Comparison of ENCODE assay signal across 11 mouse cellular contexts in the genomic region with DNA sequence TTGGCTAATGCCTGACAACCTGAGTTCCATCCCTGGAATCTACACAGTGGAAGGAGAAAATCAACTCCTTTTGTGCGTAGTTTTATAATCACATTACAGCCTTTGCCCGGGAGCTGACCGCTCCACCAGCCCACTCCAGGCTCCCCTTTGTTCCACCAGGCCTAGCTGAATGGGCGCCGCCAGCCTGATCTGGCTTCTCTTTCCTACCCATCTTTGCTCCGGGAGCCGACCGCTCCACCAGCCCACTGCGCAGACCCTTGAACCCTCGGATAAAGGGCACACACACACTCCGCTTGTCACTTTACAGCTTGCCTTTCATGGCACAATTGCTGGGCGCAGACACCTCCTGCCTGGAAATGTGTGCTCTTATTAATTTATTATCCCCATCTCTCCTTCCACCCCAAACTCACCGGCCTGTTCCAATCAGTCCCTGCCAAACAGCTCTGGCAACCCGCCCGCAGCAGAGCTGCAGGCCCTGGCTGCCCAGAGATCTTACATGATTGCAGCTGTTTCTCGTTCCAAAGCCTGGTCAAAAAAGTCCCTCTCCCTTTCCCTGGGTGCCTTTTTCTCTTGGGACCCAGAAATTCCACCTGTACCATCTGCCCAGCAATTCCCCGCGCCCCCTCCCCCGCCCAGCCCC. TPM values are rescaled to one million over a fixed set of nuclear protein-coding genes. Genes with fewer than 3 reads are reported as not detected.
A peak's percentile ranks its signal among the peaks of the same experiment; 100 is the strongest.
DNase-seq lines count a peak whose midpoint lies in the region; ATAC-seq lines count a peak whose summit lies in the region.
"Had no signal": no experiment of that assay in that cellular context is flagged by ENCODE, and none has a peak within 500 bp of the region (broad histone marks: within the 10 kb centered on the region; RNA-seq: fewer than 3 reads in every experiment).

No protein-coding gene starts in this region.

- H3K9me3 ChIP-seq in forebrain, embryonic 16.5 days (ENCODE audit: control insufficient read depth, low read length), result no peaks in the 10 kb centered on the region

- peak overlapping the region; percentile 37 for H3K9ac ChIP-seq in forebrain, embryonic 16.5 days (replicated peaks; ENCODE audit: low read depth, low read length)

- intact Hi-C loops in heart, postnatal 25 days (cut with DNase I), result no loop called here

- peaks cover 10% of the 10 kb centered on the region for H3K4me1 ChIP-seq in forebrain, embryonic 16.5 days (replicated peaks; ENCODE audit: control insufficient read depth, insufficient read depth, low read length)

- DNase-seq in kidney, postnatal 4 days, result peak; percentile 33 to 44
- no peak for DNase-seq in kidney, adult 11 months
- DNase-seq in adipocyte (ENCODE audit: low spot score), result peak; percentile 44
- peak; percentile 15 for DNase-seq in lung, postnatal 36 days
- DNase-seq in embryo, embryonic 10 days (ENCODE audit: low spot score), result no peak
- DNase-seq in frontal cortex, postnatal 25 days (ENCODE audit: low spot score in 2 of 2), result no peak
- DNase-seq in heart, postnatal 25 days (ENCODE audit: low spot score), result no peak

- ATAC-seq in forebrain, embryonic 16.5 days, result peak; percentile 87

- WGBS in forebrain, embryonic 16.5 days, result 24% methylated on average over 19 of the region's 19 CpGs

- peak overlapping the region; percentile 23 for H3K4me2 ChIP-seq in forebrain, embryonic 16.5 days (ENCODE audit: low read length)

- no peak overlapping the region for H3K4me3 ChIP-seq in forebrain, embryonic 16.5 days (replicated peaks; ENCODE audit: low read length)

- no peaks in the 10 kb centered on the region for H3K36me3 ChIP-seq in forebrain, embryonic 16.5 days (ENCODE audit: control insufficient read depth, insufficient read depth)
- H3K36me3 ChIP-seq: G1E had no signal

- H3K27me3 ChIP-seq in forebrain, embryonic 16.5 days (replicated peaks; ENCODE audit: control insufficient read depth, insufficient read depth, low read length), result no peaks in the 10 kb centered on the region

- H3K27ac ChIP-seq in forebrain, embryonic 16.5 days (ENCODE audit: low read length), result peak overlapping the region; percentile 75

RNA-seq across cellular contexts. Expression of a gene that starts 33.9 kb away (rescaled TPM):
- polyA plus RNA-seq in forebrain, embryonic 16.5 days (2015; fragmentation: Nextera tagmentation; extraction: Ambion mirVana), result 0.17 and 0.20 TPM in 2 replicates
- not detected for total RNA-seq in heart, postnatal 25 days (2021)
- total RNA-seq: neutrophil, adult 5-6 weeks had no signal
- polyA plus RNA-seq: G1E; large intestine, adult 2 months had no signal

Comparison
In these comparisons a context has a peak if more than half of its experiments do, and no peak if none do; other contexts are left out.
1. DNase-seq: peak in kidney, postnatal 4 days (2 of 2), adipocyte (single experiment) and lung, postnatal 36 days (single experiment); none in kidney, adult 11 months (single experiment), embryo, embryonic 10 days (single experiment), frontal cortex, postnatal 25 days (0 of 2) and heart, postnatal 25 days (single experiment).